ENCODE assay signal across 20 mouse cellular contexts in the genomic region with DNA sequence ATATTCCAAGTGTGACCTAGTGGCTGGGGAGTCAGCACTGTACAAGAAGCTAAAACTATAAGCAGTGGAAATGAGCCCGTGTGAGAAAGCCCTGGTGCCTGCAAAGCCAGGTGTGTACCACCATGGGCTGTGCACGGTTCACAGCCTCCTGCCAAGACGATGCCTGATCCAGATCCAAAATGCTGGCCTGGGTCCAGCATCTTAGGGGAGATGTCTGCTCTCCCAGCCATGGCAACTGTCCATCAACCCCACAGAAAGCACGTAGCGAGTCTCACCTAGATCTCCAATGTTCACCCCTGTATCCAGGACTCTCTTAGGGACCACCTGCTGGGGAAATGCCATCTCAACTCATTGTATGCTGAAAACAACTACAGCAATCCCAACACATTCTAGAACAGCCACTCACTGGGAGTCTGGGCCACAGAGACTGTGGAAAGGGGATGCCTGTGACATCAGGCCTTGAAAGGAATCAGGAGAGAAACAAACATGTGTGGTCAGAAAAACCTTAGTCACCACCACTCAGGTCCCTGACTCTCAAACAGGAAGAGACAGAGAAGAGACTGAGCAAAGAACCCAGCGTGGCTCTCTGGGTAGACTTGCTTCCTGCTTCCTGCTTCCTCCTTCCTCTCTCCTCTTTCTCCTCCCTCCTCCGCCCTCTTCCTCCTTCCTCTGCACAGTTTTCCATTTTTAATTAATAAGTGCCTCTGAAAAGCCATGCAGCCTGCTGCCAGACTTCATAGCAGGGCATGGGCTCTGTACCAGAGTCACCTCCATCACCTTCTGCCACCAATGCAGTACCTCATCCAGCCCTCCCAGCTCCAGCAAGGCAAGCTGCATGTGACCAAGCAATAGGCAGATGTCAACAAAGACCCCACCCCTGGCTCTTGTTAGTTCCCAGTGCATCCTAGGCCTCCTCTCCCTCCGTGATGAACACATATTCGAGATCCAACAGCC.
DNase-seq lines count a peak whose midpoint lies in the region; ATAC-seq lines count a peak whose summit lies in the region.
"Had no signal": no experiment of that assay in that cellular context is flagged by ENCODE, and none has a peak within 500 bp of the region (broad histone marks: within the 10 kb centered on the region; RNA-seq: fewer than 3 reads in every experiment).

No protein-coding gene starts in this region.

- peaks cover 5% of the 10 kb centered on the region; the same call in 1 of the 2 replicates for H3K27me3 ChIP-seq in limb, embryonic 12.5 days
- H3K27me3 ChIP-seq in limb, embryonic 10.5 days (ENCODE audit: low read depth, poor library complexity, severe bottlenecking) = no peaks in the 10 kb centered on the region
- H3K27me3 ChIP-seq in intestine, embryonic 16.5 days (replicated peaks; ENCODE audit: control insufficient read depth, insufficient read depth, low read length) = no peaks in the 10 kb centered on the region
- H3K27me3 ChIP-seq: forebrain, embryonic 15.5 days; liver, embryonic 13.5 days had no signal

- H3K36me3 ChIP-seq in limb, embryonic 12.5 days = no peaks in the 10 kb centered on the region
- no peaks in the 10 kb centered on the region for H3K36me3 ChIP-seq in limb, embryonic 10.5 days
- H3K36me3 ChIP-seq in intestine, embryonic 16.5 days (ENCODE audit: control insufficient read depth, insufficient read depth, low read length) = no peaks in the 10 kb centered on the region
- H3K36me3 ChIP-seq: forebrain, embryonic 15.5 days; liver, embryonic 13.5 days; neural tube, embryonic 13.5 days had no signal

- H3K27ac ChIP-seq in limb, embryonic 12.5 days = no peak overlapping the region
- H3K27ac ChIP-seq in limb, embryonic 10.5 days = no peak overlapping the region
- H3K27ac ChIP-seq in intestine, embryonic 16.5 days (ENCODE audit: low read length) = no peak overlapping the region
- H3K27ac ChIP-seq: forebrain, embryonic 15.5 days; kidney, postnatal 0 days; liver, embryonic 13.5 days; neural tube, embryonic 13.5 days had no signal

- no peak overlapping the region for H3K4me3 ChIP-seq in limb, embryonic 12.5 days (replicated peaks)
- no peak overlapping the region for H3K4me3 ChIP-seq in limb, embryonic 10.5 days
- H3K4me3 ChIP-seq in intestine, embryonic 16.5 days (ENCODE audit: low read length) = no peak overlapping the region
- H3K4me3 ChIP-seq: erythroblast, embryonic 14.5 days; forebrain, embryonic 15.5 days; liver, embryonic 13.5 days; megakaryocyte, embryonic 14.5 days; neural tube, embryonic 13.5 days had no signal

- no peaks in the 10 kb centered on the region for H3K9me3 ChIP-seq in limb, embryonic 12.5 days
- no peaks in the 10 kb centered on the region for H3K9me3 ChIP-seq in limb, embryonic 10.5 days (replicated peaks)
- H3K9me3 ChIP-seq in intestine, embryonic 16.5 days (ENCODE audit: control insufficient read depth, low read length) = no peaks in the 10 kb centered on the region
- H3K9me3 ChIP-seq: forebrain, embryonic 15.5 days; liver, embryonic 13.5 days; megakaryocyte, embryonic 14.5 days; neural tube, embryonic 13.5 days had no signal

- H3K9ac ChIP-seq in limb, embryonic 12.5 days (replicated peaks) = 0 out of 2 replicates have a peak overlapping the region, but pooled peaks have one; percentile 8
- no peak overlapping the region for H3K9ac ChIP-seq in intestine, embryonic 16.5 days (ENCODE audit: low read depth, low read length)
- H3K9ac ChIP-seq: forebrain, embryonic 15.5 days; liver, embryonic 13.5 days; neural tube, embryonic 13.5 days had no signal

- DNase-seq in limb, embryonic 10.5 days (ENCODE audit: low spot score) = no peak
- DNase-seq in A20 (ENCODE audit: low read depth, low spot score) = peak; percentile 11
- peak; percentile 50 for DNase-seq in Muller cell, postnatal 12 days (ENCODE audit: inconsistent ontology term)
- DNase-seq in naive thymus-derived CD4-positive, alpha-beta T cell, adult 2 months (ENCODE audit: low read depth) = peak; percentile 25
- DNase-seq in urinary bladder, postnatal 4 days (ENCODE audit: low spot score in 2 of 2) = no peak
- DNase-seq: adrenal gland, postnatal 14 days; cerebellum, postnatal 36 days; heart, adult 11 months; heart, postnatal 4 days; layer of hippocampus, postnatal 36 days; liver, embryonic 13.5 days had no signal

- peaks cover 32% of the 10 kb centered on the region for H3K4me1 ChIP-seq in limb, embryonic 12.5 days (replicated peaks)
- H3K4me1 ChIP-seq in limb, embryonic 10.5 days = peaks cover 34% of the 10 kb centered on the region
- peaks cover 29% of the 10 kb centered on the region; the same call in 1 of the 2 replicates for H3K4me1 ChIP-seq in intestine, embryonic 16.5 days (ENCODE audit: control insufficient read depth, insufficient read depth, low read length)
- H3K4me1 ChIP-seq: liver, embryonic 13.5 days; megakaryocyte, embryonic 14.5 days had no signal

- WGBS in limb, embryonic 12.5 days = 75% methylated on average over 9 of the region's 9 CpGs
- 88% methylated on average over 9 of the region's 9 CpGs for WGBS in limb, embryonic 10.5 days
- 76% methylated on average over 9 of the region's 9 CpGs for WGBS in intestine, embryonic 16.5 days

- no peak for ATAC-seq in limb, embryonic 12.5 days (ENCODE audit: insufficient number of reproducible peaks, insufficient read depth, low FRiP score, low TSS enrichment, low read depth)
- no peak for ATAC-seq in intestine, embryonic 16.5 days
- ATAC-seq: forebrain, embryonic 15.5 days; inflammation-experienced regulatory T-cells, adult 6 months; lung, postnatal 0 days had no signal

- H3K4me2 ChIP-seq in limb, embryonic 12.5 days = no peak overlapping the region
- no peak overlapping the region for H3K4me2 ChIP-seq in intestine, embryonic 16.5 days (ENCODE audit: low read depth, low read length)
- H3K4me2 ChIP-seq: forebrain, embryonic 15.5 days; liver, embryonic 13.5 days; neural tube, embryonic 13.5 days had no signal

Comparison
In these comparisons a context has a peak if more than half of its experiments do, and no peak if none do; other contexts are left out.
1. DNase-seq: peak in A20 (single experiment), Muller cell, postnatal 12 days (single experiment) and naive thymus-derived CD4-positive, alpha-beta T cell, adult 2 months (single experiment); none in limb, embryonic 10.5 days (single experiment) and urinary bladder, postnatal 4 days (0 of 2).